Comparison of ENCODE assay signal across 8 mouse cellular contexts in genomic region chr6:99026040-99026439, GRCm38 (mm10).
A peak's percentile ranks its signal among the peaks of the same experiment; 100 is the strongest.
DNase-seq lines count a peak whose midpoint lies in the region; ATAC-seq and TF ChIP-seq lines count a peak whose summit lies in the region.

No protein-coding gene starts in this region.

- no peaks in the 10 kb centered on the region for H3K9me3 ChIP-seq in lung, embryonic 16.5 days (ENCODE audit: control insufficient read depth, low read length)
- no peaks in the 10 kb centered on the region for H3K9me3 ChIP-seq in liver, embryonic 13.5 days (replicated peaks)

- ATAC-seq in lung, embryonic 16.5 days (ENCODE audit: low read depth) = no peak
- no peak for ATAC-seq in liver, embryonic 13.5 days (ENCODE audit: low read depth)

- intact Hi-C loops in gastrocnemius, postnatal 36 days (cut with DNase I) = no loop called here
- intact Hi-C loops in gastrocnemius, postnatal 14 days (cut with DNase I; ENCODE audit: low total_unique reads) = no loop called here

- no peak for TF ChIP-seq CTCF in embryonic fibroblast, embryonic 13.5 days (IDR thresholded peaks at IDR 0.05; ENCODE audit: borderline replicate concordance, insufficient read depth, low read length)

- H3K4me2 ChIP-seq in lung, embryonic 16.5 days (ENCODE audit: low read depth, low read length) = peak overlapping the region; percentile 54
- peak overlapping the region; percentile 43 for H3K4me2 ChIP-seq in liver, embryonic 13.5 days

- peak overlapping the region; percentile 6; the same call in 1 of the 2 replicates for H3K27ac ChIP-seq in lung, embryonic 16.5 days (ENCODE audit: low read length)
- peak overlapping the region; percentile 85 for H3K27ac ChIP-seq in embryonic fibroblast, embryonic 13.5 days (ENCODE audit: insufficient read depth, low read length)
- no peak overlapping the region for H3K27ac ChIP-seq in liver, embryonic 13.5 days

- peak overlapping the region; percentile 41 for H3K4me3 ChIP-seq in lung, embryonic 16.5 days (ENCODE audit: low read length)
- peak overlapping the region; percentile 64 for H3K4me3 ChIP-seq in embryonic fibroblast, embryonic 13.5 days (ENCODE audit: insufficient read depth, low read length)
- peak overlapping the region; percentile 25 for H3K4me3 ChIP-seq in liver, embryonic 13.5 days (replicated peaks)

- H3K27me3 ChIP-seq in lung, embryonic 16.5 days (ENCODE audit: control insufficient read depth, insufficient read depth, low read depth, low read length) = no peaks in the 10 kb centered on the region; the same call in 1 of the 2 replicates
- peaks cover 21% of the 10 kb centered on the region for H3K27me3 ChIP-seq in liver, embryonic 13.5 days

- no peak for DNase-seq in lung, postnatal 10 days
- DNase-seq in liver, embryonic 13.5 days = no peak
- DNase-seq in thymus, postnatal 0 days (ENCODE audit: low spot score) = peak; percentile 58
- DNase-seq in gastrocnemius, postnatal 36 days = no peak
- no peak for DNase-seq in gastrocnemius, postnatal 14 days
- no peak for DNase-seq in kidney, adult 8-10 months

- no peaks in the 10 kb centered on the region for H3K36me3 ChIP-seq in lung, embryonic 16.5 days (ENCODE audit: control insufficient read depth, insufficient read depth, low read length)
- H3K36me3 ChIP-seq in liver, embryonic 13.5 days = no peaks in the 10 kb centered on the region

- peaks cover 11% of the 10 kb centered on the region for H3K4me1 ChIP-seq in lung, embryonic 16.5 days (replicated peaks; ENCODE audit: control insufficient read depth, insufficient read depth, low read length)
- H3K4me1 ChIP-seq in embryonic fibroblast, embryonic 13.5 days (ENCODE audit: control insufficient read depth, insufficient read depth, low read length) = peaks cover 11% of the 10 kb centered on the region
- H3K4me1 ChIP-seq in liver, embryonic 13.5 days (replicated peaks) = peaks cover 43% of the 10 kb centered on the region

- TF ChIP-seq POLR2A in embryonic fibroblast, embryonic 13.5 days (IDR thresholded peaks at IDR 0.05; ENCODE audit: low read depth, low read length) = no peak

- peak overlapping the region; percentile 37 for H3K9ac ChIP-seq in lung, embryonic 16.5 days (ENCODE audit: low read length)
- no peak overlapping the region for H3K9ac ChIP-seq in liver, embryonic 13.5 days

- WGBS in lung, embryonic 16.5 days = 30% methylated on average over 3 of the region's 3 CpGs
- 40% methylated on average over 3 of the region's 3 CpGs for WGBS in liver, embryonic 13.5 days (ENCODE audit: insufficient replicate concordance)
